Mouse (Mus musculus) layer of hippocampus, adult 18-20 months (tissue): ENCODE measurements at regions not wholly inside any gene's neighbourhood (a gene's known extent, or its start where the extent isn't known, plus 50 kb on each side); places are given as distances from the start of the nearest gene placed in this dataset.

Experiments used
- DNase-seq, 2 experiments: peaks; one replicate each; pipeline ENCODE4 v3.0.0; 2022; ENCODE audit warnings: low spot score in 2 of 2
- microRNA-seq, 2 experiments: library from miRNA; unstranded; fragments of <30 nt; microRNA quantifications; one replicate each; pipeline ENCODE4 v1.2.0; 2021

- DNase-seq: peak; percentile 78 to 92
Measured at GRCm38 (mm10) chr16:50717306-50718017, 126.5 kb upstream of the Ccdc54 start.

- DNase-seq: no peak
Measured at GRCm38 (mm10) chr16:50709727-50710126, 118.8 kb upstream of the Ccdc54 start.

GRCm38 (mm10) chr16:50707906-50708305 lies 117.0 kb upstream of the Ccdc54 start:
- DNase-seq: no peak

GRCm38 (mm10) chr16:50705921-50706320 lies 115.0 kb upstream of the Ccdc54 start:
- no peak for DNase-seq

- no peak for DNase-seq
Measured at GRCm38 (mm10) chr16:50700811-50701517, 110.0 kb upstream of the Ccdc54 start.

GRCm38 (mm10) chr16:50700123-50700522 lies 109.2 kb upstream of the Ccdc54 start:
- DNase-seq: no peak

- no peak for DNase-seq
Measured at GRCm38 (mm10) chr16:50697722-50698121, 106.8 kb upstream of the Ccdc54 start.

- no peak for DNase-seq
Measured at GRCm38 (mm10) chr16:50696052-50696451, 105.1 kb upstream of the Ccdc54 start.

GRCm38 (mm10) chr16:50694045-50694444 lies 103.1 kb upstream of the Ccdc54 start:
- no peak for DNase-seq

GRCm38 (mm10) chr16:50690818-50691217 lies 99.9 kb upstream of the Ccdc54 start:
- no peak for DNase-seq

GRCm38 (mm10) chr16:50689525-50689924 lies 98.6 kb upstream of the Ccdc54 start:
- DNase-seq: no peak

GRCm38 (mm10) chr16:50688818-50689506 lies 98.0 kb upstream of the Ccdc54 start:
- DNase-seq: peak in 1 of 2 experiments; percentile 31

GRCm38 (mm10) chr16:50679698-50680097 lies 88.7 kb upstream of the Ccdc54 start:
- DNase-seq: no peak

- DNase-seq: peak; percentile 28 to 66
Measured at GRCm38 (mm10) chr16:50673339-50673738, 82.4 kb upstream of the Ccdc54 start.

- peak in 1 of 2 experiments; percentile 28 for DNase-seq
Measured at GRCm38 (mm10) chr16:50672713-50673112, 81.8 kb upstream of the Ccdc54 start.

GRCm38 (mm10) chr16:50671170-50671569 lies 80.2 kb upstream of the Ccdc54 start:
- no peak for DNase-seq

GRCm38 (mm10) chr16:50664240-50664639 lies 73.3 kb upstream of the Ccdc54 start:
- no peak for DNase-seq

Small RNA genes lying in the stretch of these regions (microRNA-seq; reads per million reads assigned to microRNA genes)
- 0 reads per million in 2 experiments for gene Mir6363
